Mouse (Mus musculus) liver, embryonic 11.5 days (tissue): ENCODE measurements around the gene Col9a3. TPM values are rescaled to one million over a fixed set of nuclear protein-coding genes. Genes with fewer than 3 reads are reported as not detected.

Source experiments
- ATAC-seq: fragments of 200-750 bp; cut with Nextera tagmentation; replicated peaks from 2 replicates; pipeline ENCODE4 v1.8.0; 2017; ENCODE audit warnings: moderate number of reproducible peaks, mild to moderate bottlenecking, moderate TSS enrichment, moderate library complexity; ENCODE audit not compliant: low FRiP score
- DNase-seq: peaks from one replicate; pipeline ENCODE4 v3.0.0-alpha.2; 2017; ENCODE audit warnings: low spot score
- H3K27ac ChIP-seq: fragments of 300-500 bp; sonication (generic); 2 replicates; pipeline ENCODE4 v1.5.1; 2014; ENCODE audit warnings: mild to moderate bottlenecking, low read depth, low read length, control low read depth
- H3K27me3 ChIP-seq: fragments of 300-500 bp; sonication (generic); replicated peaks from 2 replicates; pipeline ENCODE4 v1.6.1; 2014; ENCODE audit warnings: low read length, mixed read lengths; ENCODE audit not compliant: control insufficient read depth, insufficient read depth
- H3K36me3 ChIP-seq: fragments of 300-500 bp; sonication (generic); 2 replicates; pipeline ENCODE4 v1.6.1; 2014; ENCODE audit warnings: mild to moderate bottlenecking, low read length, moderate library complexity, mixed read lengths; ENCODE audit not compliant: control insufficient read depth, insufficient read depth
- H3K4me1 ChIP-seq: fragments of 300-500 bp; sonication (generic); replicated peaks from 2 replicates; pipeline ENCODE4 v1.6.1; 2014; ENCODE audit warnings: low read length, mixed read lengths; ENCODE audit not compliant: control insufficient read depth, insufficient read depth
- H3K4me2 ChIP-seq: fragments of 300-500 bp; sonication (generic); 2 replicates; pipeline ENCODE4 v1.6.1; 2014; ENCODE audit warnings: mild to moderate bottlenecking, control low read depth, moderate library complexity
- H3K4me3 ChIP-seq: fragments of 300-500 bp; sonication (generic); 2 replicates; pipeline ENCODE4 v1.5.1; 2014; ENCODE audit warnings: low read depth, low read length, control low read depth
- H3K9ac ChIP-seq: fragments of 300-500 bp; sonication (generic); 2 replicates; pipeline ENCODE4 v1.6.1; 2014; ENCODE audit warnings: low read depth, low read length, control low read depth
- H3K9me3 ChIP-seq: fragments of 300-500 bp; sonication (generic); 2 replicates; pipeline ENCODE4 v1.6.1; 2016; ENCODE audit warnings: low read length, inconsistent platforms, mixed read lengths; ENCODE audit not compliant: control insufficient read depth
- WGBS: fragments of 180-500 bp; shearing (Covaris S2); extraction: QIAGEN DNeasy Blood & Tissue Kit; methylation state at CpG from one replicate; pipeline ENCODE4 v1.1.7; 2014; 5-methylcytosine and 5-hydroxymethylcytosine counted together
- polyA plus RNA-seq: library from polyadenylated mRNA; unstranded; fragments of >200 nt; fragmentation: Nextera tagmentation; extraction: Ambion mirVana; gene quantifications from 2 replicates; pipeline ENCODE4 v1.2.1, GENCODE M21; 2014

Col9a3 gene
- polyA plus RNA-seq, 1 experiment from 2014 or later = 3.4 TPM

DNA sequence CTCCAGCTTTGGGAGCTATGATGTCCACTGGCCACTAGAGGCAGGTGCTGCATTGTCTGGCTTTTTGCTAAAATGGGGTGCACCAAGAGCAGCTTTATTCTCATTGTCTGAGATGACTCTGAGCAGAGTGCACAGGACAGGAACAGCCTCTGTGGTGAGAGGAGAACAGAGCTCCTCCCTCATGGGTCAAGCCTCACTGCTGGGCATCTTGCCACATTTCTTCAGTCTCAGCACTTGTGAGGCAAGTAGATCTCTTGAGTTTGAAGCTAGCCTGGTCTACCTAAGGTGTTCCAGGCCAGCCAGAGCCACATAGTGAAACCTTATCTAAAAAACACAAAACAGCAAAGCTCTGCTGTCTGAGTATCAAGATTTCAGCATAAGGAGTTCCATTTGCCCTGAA is 49.3 kb downstream of the Col9a3 start:
- Histone ChIP-seq H3K4me1 (no peaks in the 10 kb centered on the region), H3K9me3 (peaks cover 14% of the 10 kb centered on the region), H3K9ac (no peak overlapping the region), H3K27me3 (peaks cover 17% of the 10 kb centered on the region), H3K36me3 (no peaks in the 10 kb centered on the region), H3K4me2 (no peak overlapping the region), H3K4me3 (no peak overlapping the region), H3K27ac (no peak overlapping the region)
- ATAC-seq (no peak), DNase-seq (no peak)

- WGBS = 76% methylated on average over 7 of the region's 7 CpGs
- Histone ChIP-seq H3K36me3 (no peaks in the 10 kb centered on the region), H3K4me3 (no peak overlapping the region), H3K9ac (no peak overlapping the region), H3K9me3 (no peaks in the 10 kb centered on the region), H3K4me1 (no peaks in the 10 kb centered on the region; the same call in 1 of the 2 replicates), H3K27me3 (no peaks in the 10 kb centered on the region), H3K27ac (no peak overlapping the region), H3K4me2 (no peak overlapping the region)
- ATAC-seq (no peak), DNase-seq (no peak)
Measured at GRCm38 (mm10) chr2:180654666-180655065, 57.1 kb downstream of the Col9a3 start.

GRCm38 (mm10) chr2:180655150-180655549 is 57.6 kb downstream of the Col9a3 start:
- Histone ChIP-seq H3K27me3 (no peaks in the 10 kb centered on the region), H3K27ac (no peak overlapping the region), H3K9me3 (no peaks in the 10 kb centered on the region), H3K4me3 (no peak overlapping the region), H3K4me2 (no peak overlapping the region), H3K9ac (no peak overlapping the region), H3K4me1 (no peaks in the 10 kb centered on the region; the same call in 1 of the 2 replicates), H3K36me3 (no peaks in the 10 kb centered on the region)
- no peak for ATAC-seq
- 68% methylated on average over 6 of the region's 6 CpGs for WGBS
- DNase-seq = no peak

DNA sequence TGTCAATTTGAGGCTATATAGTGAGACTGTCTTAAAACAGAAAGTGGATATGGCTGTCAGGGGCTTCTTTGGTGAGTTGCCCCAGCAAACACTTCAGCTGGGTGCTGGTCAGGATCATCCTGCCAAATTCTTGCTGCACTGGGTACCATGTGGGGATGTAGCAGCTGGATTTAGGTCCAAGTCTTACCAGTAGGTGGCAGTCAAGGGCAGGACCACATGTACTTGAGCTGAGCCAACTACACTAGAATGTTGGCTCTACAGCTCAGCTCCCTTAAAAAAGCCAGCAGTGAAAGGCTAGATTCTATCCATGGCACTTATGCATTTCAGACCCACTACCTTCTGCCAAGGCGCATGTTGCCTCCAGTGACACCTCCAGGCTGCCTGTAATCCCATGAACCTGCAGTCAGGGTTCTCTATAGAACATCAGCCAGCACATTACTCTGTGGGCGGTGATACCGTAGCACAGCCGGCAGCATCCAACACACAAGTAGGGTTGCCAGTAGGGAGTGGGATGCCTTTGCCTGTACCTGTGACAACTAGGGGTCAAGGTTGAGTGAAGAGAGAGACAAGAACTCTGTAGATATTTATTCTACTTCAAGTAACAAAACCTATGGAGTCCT is 59.9 kb downstream of the Col9a3 start:
- no peak overlapping the region for H3K4me2 ChIP-seq
- H3K9me3 ChIP-seq = no peaks in the 10 kb centered on the region
- peaks cover 10% of the 10 kb centered on the region for H3K36me3 ChIP-seq
- no peaks in the 10 kb centered on the region for H3K27me3 ChIP-seq
- ATAC-seq (peak; percentile 67; the same call in 1 of the 2 replicates), DNase-seq (peak; percentile 46)
- H3K27ac ChIP-seq = no peak overlapping the region
- H3K4me1 ChIP-seq = no peaks in the 10 kb centered on the region; the same call in 1 of the 2 replicates
- 74% methylated on average over 4 of the region's 4 CpGs for WGBS
- H3K4me3 ChIP-seq = no peak overlapping the region
- H3K9ac ChIP-seq = no peak overlapping the region

DNA sequence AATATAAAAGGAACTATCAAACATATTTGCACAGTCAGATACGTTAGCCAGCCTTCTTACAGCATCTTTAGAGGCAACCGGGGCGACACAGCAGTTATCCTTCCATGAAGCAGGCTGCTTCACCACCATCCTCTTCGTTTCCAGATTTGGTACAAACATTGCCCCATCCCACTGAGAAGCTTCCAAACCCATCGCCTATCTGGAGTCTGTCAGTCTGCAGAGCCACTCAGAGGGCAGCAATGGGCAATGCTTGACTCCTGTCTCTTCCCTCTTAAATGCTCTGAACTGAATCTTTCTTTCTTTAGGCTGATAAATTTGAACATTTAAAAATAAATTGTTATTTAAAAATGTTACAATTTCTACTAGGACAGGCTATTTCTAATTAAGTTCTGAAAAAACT is 60.8 kb downstream of the Col9a3 start:
- WGBS = 90% methylated on average over 5 of the region's 5 CpGs
- no peaks in the 10 kb centered on the region for H3K27me3 ChIP-seq
- peaks cover 10% of the 10 kb centered on the region for H3K36me3 ChIP-seq
- no peak overlapping the region for H3K9ac ChIP-seq
- DNase-seq (no peak), ATAC-seq (no peak)
- no peak overlapping the region for H3K4me2 ChIP-seq
- no peak overlapping the region for H3K27ac ChIP-seq
- H3K4me3 ChIP-seq = no peak overlapping the region
- no peaks in the 10 kb centered on the region; the same call in 1 of the 2 replicates for H3K4me1 ChIP-seq
- no peaks in the 10 kb centered on the region for H3K9me3 ChIP-seq

DNA sequence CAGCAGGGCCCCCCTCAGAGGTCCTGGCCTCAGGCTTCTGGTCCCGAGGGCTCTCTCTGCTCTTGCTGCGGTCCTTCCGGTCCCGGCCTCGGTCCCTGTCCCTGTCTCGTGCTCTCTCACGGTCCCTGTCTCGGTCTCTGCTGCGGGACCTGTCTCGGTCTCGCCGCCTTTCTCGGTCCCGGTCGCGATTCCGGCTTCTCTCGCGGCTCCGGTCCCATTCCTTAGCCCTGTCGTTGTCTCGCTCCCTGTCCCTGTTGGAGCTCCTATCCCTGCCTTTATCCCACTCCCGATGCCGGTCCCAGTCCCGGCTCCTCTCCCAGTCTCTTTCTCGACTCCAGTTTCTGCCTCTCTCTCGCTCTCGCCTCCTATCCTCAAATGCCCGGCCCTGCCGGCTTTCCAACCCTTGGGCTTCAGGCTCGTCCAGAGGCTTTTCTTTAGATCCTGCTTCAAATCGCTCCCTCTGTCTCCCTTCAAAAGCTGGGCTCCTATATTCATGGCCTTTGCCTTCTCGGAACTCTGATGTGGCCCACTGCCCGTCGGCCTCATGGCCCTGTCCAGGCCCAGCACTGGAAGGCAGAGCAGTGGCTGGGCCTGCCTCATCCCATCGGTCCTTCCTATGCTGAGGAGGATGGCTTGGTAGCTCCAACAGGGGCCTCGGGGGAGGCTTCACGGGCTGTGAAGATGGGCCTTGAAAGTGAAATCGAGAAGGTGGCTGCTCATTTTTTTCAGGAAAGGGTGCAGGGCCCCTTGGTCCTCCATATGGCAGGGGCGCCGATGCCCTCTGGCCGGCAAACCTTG is 62.0 kb downstream of the Col9a3 start:
- Histone ChIP-seq H3K4me1 (no peaks in the 10 kb centered on the region; the same call in 1 of the 2 replicates), H3K27ac (no peak overlapping the region), H3K4me3 (0 out of 2 replicates have a peak overlapping the region, but pooled peaks have one; percentile 1), H3K9ac (no peak overlapping the region), H3K4me2 (peak overlapping the region; percentile 41), H3K27me3 (no peaks in the 10 kb centered on the region), H3K36me3 (peaks cover 12% of the 10 kb centered on the region), H3K9me3 (no peaks in the 10 kb centered on the region)
- WGBS = 40% methylated on average over 42 of the region's 42 CpGs
- DNase-seq = peak; percentile 39
- ATAC-seq = no peak

- H3K4me1 ChIP-seq = no peaks in the 10 kb centered on the region; the same call in 1 of the 2 replicates
- H3K4me2 ChIP-seq = no peak overlapping the region
- H3K9me3 ChIP-seq = no peaks in the 10 kb centered on the region
- WGBS = 92% methylated on average over 5 of the region's 5 CpGs
- DNase-seq = no peak
- H3K27me3 ChIP-seq = no peaks in the 10 kb centered on the region
- peaks cover 13% of the 10 kb centered on the region for H3K36me3 ChIP-seq
- H3K4me3 ChIP-seq = no peak overlapping the region
- no peak overlapping the region for H3K9ac ChIP-seq
- no peak for ATAC-seq
- no peak overlapping the region for H3K27ac ChIP-seq
Measured at GRCm38 (mm10) chr2:180660521-180660920, 62.9 kb downstream of the Col9a3 start.

DNA sequence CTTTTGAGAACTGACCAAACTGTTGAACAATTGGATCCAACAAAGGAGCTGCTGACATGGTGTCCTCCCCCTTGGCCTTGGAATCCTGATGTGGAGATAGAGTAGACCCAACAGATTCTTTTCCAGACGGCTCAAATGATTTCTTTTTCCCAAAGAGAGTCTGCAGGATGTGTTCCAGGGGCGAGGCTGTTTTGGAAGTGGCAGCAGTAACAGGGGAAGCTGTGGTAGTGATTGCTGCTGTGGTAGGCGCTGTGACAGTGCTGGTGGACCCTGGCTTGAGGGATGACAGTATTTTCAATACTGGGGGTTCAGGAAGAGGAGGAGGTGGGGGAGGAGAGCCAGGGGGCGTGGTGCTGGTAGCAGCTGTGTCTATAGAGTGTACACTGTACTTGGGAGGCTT is 64.4 kb downstream of the Col9a3 start:
- Histone ChIP-seq H3K27ac (no peak overlapping the region), H3K9ac (no peak overlapping the region), H3K4me2 (no peak overlapping the region), H3K36me3 (peaks cover 13% of the 10 kb centered on the region), H3K9me3 (no peaks in the 10 kb centered on the region), H3K4me3 (no peak overlapping the region), H3K4me1 (no peaks in the 10 kb centered on the region; the same call in 1 of the 2 replicates), H3K27me3 (no peaks in the 10 kb centered on the region)
- WGBS = 89% methylated on average over 4 of the region's 4 CpGs
- DNase-seq (no peak), ATAC-seq (no peak)
